23 mouse cellular contexts compared by ENCODE assay signal in genomic region chr11:52820336-52820905, GRCm38 (mm10). TPM values are rescaled to one million over a fixed set of nuclear protein-coding genes. Genes with fewer than 3 reads are reported as not detected.
DNase-seq lines count a peak whose midpoint lies in the region; ATAC-seq and TF ChIP-seq lines count a peak whose summit lies in the region.
"Had no signal": no experiment of that assay in that cellular context is flagged by ENCODE, and none has a peak within 500 bp of the region (broad histone marks: within the 10 kb centered on the region; RNA-seq: fewer than 3 reads in every experiment).

No protein-coding gene starts in this region.

- no peaks in the 10 kb centered on the region for H3K9me3 ChIP-seq in forebrain, postnatal 0 days (ENCODE audit: low read length)
- H3K9me3 ChIP-seq in forebrain, embryonic 11.5 days (ENCODE audit: control insufficient read depth, low read length): no peaks in the 10 kb centered on the region
- H3K9me3 ChIP-seq in midbrain, embryonic 11.5 days (ENCODE audit: control insufficient read depth, low read length): no peaks in the 10 kb centered on the region
- H3K9me3 ChIP-seq in midbrain, embryonic 14.5 days (ENCODE audit: control insufficient read depth, low read length): no peaks in the 10 kb centered on the region
- H3K9me3 ChIP-seq: hindbrain, embryonic 15.5 days; liver, embryonic 13.5 days; stomach, embryonic 15.5 days had no signal

- no peaks in the 10 kb centered on the region for H3K4me1 ChIP-seq in forebrain, postnatal 0 days (ENCODE audit: insufficient read depth)
- H3K4me1 ChIP-seq in forebrain, embryonic 11.5 days (replicated peaks; ENCODE audit: control insufficient read depth, insufficient read depth, low read length): no peaks in the 10 kb centered on the region
- no peaks in the 10 kb centered on the region; the same call in 1 of the 2 replicates for H3K4me1 ChIP-seq in midbrain, embryonic 11.5 days (ENCODE audit: control insufficient read depth, insufficient read depth, low read length)
- H3K4me1 ChIP-seq in midbrain, embryonic 14.5 days (ENCODE audit: control insufficient read depth, insufficient read depth, low read length): peaks cover 4% of the 10 kb centered on the region; the same call in 1 of the 2 replicates
- H3K4me1 ChIP-seq: hindbrain, embryonic 15.5 days; liver, embryonic 13.5 days; megakaryocyte, embryonic 14.5 days; stomach, embryonic 15.5 days had no signal

- TF ChIP-seq CTCF in forebrain, postnatal 0 days (IDR thresholded peaks at IDR 0.05; ENCODE audit: low read depth): no peak

- no peak overlapping the region for H3K4me3 ChIP-seq in forebrain, postnatal 0 days (ENCODE audit: low read depth, low read length)
- no peak overlapping the region for H3K4me3 ChIP-seq in forebrain, embryonic 11.5 days (ENCODE audit: low read depth, low read length)
- H3K4me3 ChIP-seq in midbrain, embryonic 11.5 days (ENCODE audit: low read depth, low read length): no peak overlapping the region
- H3K4me3 ChIP-seq in midbrain, embryonic 14.5 days (replicated peaks; ENCODE audit: low read depth, low read length): no peak overlapping the region
- H3K4me3 ChIP-seq: hindbrain, embryonic 15.5 days; liver, embryonic 13.5 days; megakaryocyte, embryonic 14.5 days; stomach, embryonic 15.5 days had no signal

- no peak overlapping the region for H3K27ac ChIP-seq in forebrain, postnatal 0 days (ENCODE audit: low read depth, low read length)
- H3K27ac ChIP-seq in forebrain, embryonic 11.5 days (ENCODE audit: low read depth, low read length): no peak overlapping the region
- H3K27ac ChIP-seq in midbrain, embryonic 11.5 days (ENCODE audit: low read depth, low read length): no peak overlapping the region
- no peak overlapping the region for H3K27ac ChIP-seq in midbrain, embryonic 14.5 days (replicated peaks; ENCODE audit: low read depth, low read length)
- H3K27ac ChIP-seq: hindbrain, embryonic 15.5 days; kidney, postnatal 0 days; liver, embryonic 13.5 days; stomach, embryonic 15.5 days had no signal

- DNase-seq in forebrain, postnatal 0 days: no peak
- no peak for DNase-seq in forebrain, embryonic 11.5 days (ENCODE audit: low spot score)
- no peak for DNase-seq in midbrain, embryonic 11.5 days (ENCODE audit: low spot score, missing footprints)
- no peak for DNase-seq in midbrain, embryonic 14.5 days
- DNase-seq in embryo, embryonic 9.5 days (ENCODE audit: extremely low spot score): peak; percentile 5
- peak; percentile 43 for DNase-seq in retina, postnatal 1 day
- DNase-seq in right cerebral cortex, postnatal 36 days (ENCODE audit: low spot score in 2 of 2): no peak
- no peak for DNase-seq in cerebellum, adult 9-11 months
- DNase-seq: cerebellum, adult 11 months; cerebellum, postnatal 36 days; heart, postnatal 10 days; liver, embryonic 13.5 days; right cerebral cortex, adult 18-20 months; spleen, adult 18-20 months; thymus, adult 2 months had no signal

- no peaks in the 10 kb centered on the region for H3K36me3 ChIP-seq in forebrain, postnatal 0 days (ENCODE audit: insufficient read depth)
- H3K36me3 ChIP-seq in forebrain, embryonic 11.5 days (ENCODE audit: control insufficient read depth, insufficient read depth, low read length): no peaks in the 10 kb centered on the region
- no peaks in the 10 kb centered on the region for H3K36me3 ChIP-seq in midbrain, embryonic 11.5 days (ENCODE audit: control insufficient read depth, insufficient read depth, low read length)
- no peaks in the 10 kb centered on the region for H3K36me3 ChIP-seq in midbrain, embryonic 14.5 days (ENCODE audit: control insufficient read depth, insufficient read depth, low read length)
- H3K36me3 ChIP-seq: hindbrain, embryonic 15.5 days; liver, embryonic 13.5 days; stomach, embryonic 15.5 days had no signal

- H3K9ac ChIP-seq in forebrain, postnatal 0 days: no peak overlapping the region
- H3K9ac ChIP-seq in forebrain, embryonic 11.5 days (ENCODE audit: low read length): no peak overlapping the region
- no peak overlapping the region for H3K9ac ChIP-seq in midbrain, embryonic 11.5 days (ENCODE audit: low read length)
- no peak overlapping the region for H3K9ac ChIP-seq in midbrain, embryonic 14.5 days (replicated peaks; ENCODE audit: low read length)
- H3K9ac ChIP-seq: hindbrain, embryonic 15.5 days; liver, embryonic 13.5 days; stomach, embryonic 15.5 days had no signal

- no peak overlapping the region for H3K4me2 ChIP-seq in forebrain, postnatal 0 days (ENCODE audit: low read depth)
- H3K4me2 ChIP-seq in forebrain, embryonic 11.5 days (ENCODE audit: low read depth, low read length, severe bottlenecking): no peak overlapping the region
- H3K4me2 ChIP-seq in midbrain, embryonic 11.5 days: no peak overlapping the region
- no peak overlapping the region for H3K4me2 ChIP-seq in midbrain, embryonic 14.5 days (ENCODE audit: low read length)
- H3K4me2 ChIP-seq: hindbrain, embryonic 15.5 days; liver, embryonic 13.5 days; stomach, embryonic 15.5 days had no signal

- peak; percentile 23; the same call in 1 of the 2 replicates for ATAC-seq in forebrain, postnatal 0 days
- no peak for ATAC-seq in forebrain, embryonic 11.5 days (replicated peaks; ENCODE audit: low FRiP score)
- 0 out of 2 replicates have a peak, but pooled peaks have one; percentile 14 for ATAC-seq in midbrain, embryonic 11.5 days (ENCODE audit: low FRiP score)
- no peak for ATAC-seq in midbrain, embryonic 14.5 days (ENCODE audit: low FRiP score, low TSS enrichment)
- ATAC-seq: intestine, postnatal 0 days had no signal

- H3K27me3 ChIP-seq in forebrain, postnatal 0 days (ENCODE audit: insufficient read depth, low read length): no peaks in the 10 kb centered on the region
- H3K27me3 ChIP-seq in forebrain, embryonic 11.5 days (ENCODE audit: control insufficient read depth, insufficient read depth, low read length): no peaks in the 10 kb centered on the region
- no peaks in the 10 kb centered on the region for H3K27me3 ChIP-seq in midbrain, embryonic 11.5 days (ENCODE audit: control insufficient read depth, insufficient read depth, low read length)
- H3K27me3 ChIP-seq in midbrain, embryonic 14.5 days (ENCODE audit: control insufficient read depth, insufficient read depth, low read length): no peaks in the 10 kb centered on the region
- H3K27me3 ChIP-seq: hindbrain, embryonic 15.5 days; liver, embryonic 13.5 days; megakaryocyte, embryonic 14.5 days; stomach, embryonic 15.5 days had no signal

- 14% methylated on average over 2 of the region's 2 CpGs for WGBS in forebrain, postnatal 0 days
- WGBS in forebrain, embryonic 11.5 days: 6% methylated on average over 2 of the region's 2 CpGs
- 0% methylated on average over 2 of the region's 2 CpGs for WGBS in midbrain, embryonic 11.5 days
- WGBS in midbrain, embryonic 14.5 days: 2% methylated on average over 2 of the region's 2 CpGs

RNA-seq across cellular contexts. Expression of gene Fstl4, which starts 56.0 kb away (rescaled TPM):
- total RNA-seq in forebrain, postnatal 0 days (2014; rRNA removed): 4.6 and 7.4 TPM in 2 replicates
- polyA plus RNA-seq in forebrain, postnatal 0 days (2015; fragmentation: Nextera tagmentation; extraction: Ambion mirVana): 5.4 and 8.1 TPM in 2 replicates
- 0.64 and 0.73 TPM in 2 replicates for polyA plus RNA-seq in forebrain, embryonic 11.5 days (2014; fragmentation: Nextera tagmentation; extraction: Ambion mirVana)
- polyA plus RNA-seq in midbrain, embryonic 11.5 days (2014; fragmentation: Nextera tagmentation; extraction: Ambion mirVana): 0.64 and 0.90 TPM in 2 replicates
- polyA plus RNA-seq in midbrain, embryonic 14.5 days (2014; fragmentation: Nextera tagmentation; extraction: Ambion mirVana): 6.7 and 7.2 TPM in 2 replicates
- total RNA-seq: CH12.LX; gastrocnemius, adult 8-10 months; neutrophil, adult 5-6 weeks had no signal

Comparison
In these comparisons a context has a peak if more than half of its experiments do, and no peak if none do; other contexts are left out.
1. ATAC-seq: peak in forebrain, postnatal 0 days (single experiment) and midbrain, embryonic 11.5 days (single experiment); none in forebrain, embryonic 11.5 days (single experiment) and midbrain, embryonic 14.5 days (single experiment).
2. DNase-seq: peak in embryo, embryonic 9.5 days (single experiment) and retina, postnatal 1 day (single experiment); none in forebrain, postnatal 0 days (single experiment), forebrain, embryonic 11.5 days (single experiment), midbrain, embryonic 11.5 days (single experiment), midbrain, embryonic 14.5 days (single experiment), right cerebral cortex, postnatal 36 days (0 of 2) and cerebellum, adult 9-11 months (single experiment).